In the genomic region with DNA sequence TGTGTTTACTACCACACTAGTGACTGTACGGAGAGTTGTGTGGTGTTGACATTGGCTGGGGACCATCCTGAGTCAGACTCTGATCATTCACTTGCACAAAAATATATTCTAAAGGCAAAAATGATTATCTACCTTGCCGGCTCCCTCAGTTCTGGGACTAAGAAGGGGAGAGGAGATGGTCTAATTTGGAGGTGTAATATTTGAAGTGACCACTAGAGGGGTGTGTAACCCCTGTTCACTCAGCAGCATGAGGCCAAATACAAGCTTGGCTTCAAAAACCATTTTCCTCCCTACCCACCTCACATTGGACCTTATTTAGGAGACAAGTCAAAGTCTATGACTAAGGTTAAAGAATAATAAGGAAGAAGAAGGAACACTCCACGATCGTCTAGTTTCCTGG, we compare ENCODE assay signal across 10 mouse cellular contexts. TPM values are rescaled to one million over a fixed set of nuclear protein-coding genes. Genes with fewer than 3 reads are reported as not detected.
DNase-seq lines count a peak whose midpoint lies in the region; ATAC-seq lines count a peak whose summit lies in the region.
"Had no signal": no experiment of that assay in that cellular context is flagged by ENCODE, and none has a peak within 500 bp of the region (broad histone marks: within the 10 kb centered on the region; RNA-seq: fewer than 3 reads in every experiment).

No protein-coding gene starts in this region.

- H3K36me3 ChIP-seq in hindbrain, embryonic 13.5 days: no peaks in the 10 kb centered on the region
- H3K36me3 ChIP-seq in midbrain, embryonic 14.5 days (ENCODE audit: control insufficient read depth, insufficient read depth, low read length): no peaks in the 10 kb centered on the region
- H3K36me3 ChIP-seq: embryonic facial prominence, embryonic 13.5 days; liver, embryonic 15.5 days had no signal

- H3K4me1 ChIP-seq in hindbrain, embryonic 13.5 days (replicated peaks): no peaks in the 10 kb centered on the region
- no peaks in the 10 kb centered on the region for H3K4me1 ChIP-seq in midbrain, embryonic 14.5 days (ENCODE audit: control insufficient read depth, insufficient read depth, low read length)
- H3K4me1 ChIP-seq: embryonic facial prominence, embryonic 13.5 days; liver, embryonic 15.5 days had no signal

- H3K4me3 ChIP-seq in hindbrain, embryonic 13.5 days: no peak overlapping the region
- H3K4me3 ChIP-seq in midbrain, embryonic 14.5 days (replicated peaks; ENCODE audit: low read depth, low read length): no peak overlapping the region
- H3K4me3 ChIP-seq: embryonic facial prominence, embryonic 13.5 days; liver, embryonic 15.5 days had no signal

- peaks cover 3% of the 10 kb centered on the region; the same call in 1 of the 2 replicates for H3K27me3 ChIP-seq in hindbrain, embryonic 13.5 days
- H3K27me3 ChIP-seq in midbrain, embryonic 14.5 days (ENCODE audit: control insufficient read depth, insufficient read depth, low read length): no peaks in the 10 kb centered on the region

- H3K9me3 ChIP-seq in hindbrain, embryonic 13.5 days: no peaks in the 10 kb centered on the region
- H3K9me3 ChIP-seq in midbrain, embryonic 14.5 days (ENCODE audit: control insufficient read depth, low read length): no peaks in the 10 kb centered on the region
- H3K9me3 ChIP-seq: embryonic facial prominence, embryonic 13.5 days; liver, embryonic 15.5 days had no signal

- peak; percentile 9 to 35 for DNase-seq in kidney, adult 8-10 months
- DNase-seq in kidney, adult 11 months: no peak
- peak; percentile 43 for DNase-seq in CD4-positive helper T cell, adult 2 months (ENCODE audit: low read depth, low spot score)
- DNase-seq in ZHBTc4 (ENCODE audit: low read depth, low spot score): peak; percentile 66
- peak; percentile 83 for DNase-seq in midbrain, embryonic 14.5 days
- DNase-seq in adrenal gland, postnatal 10 days: no peak
- no peak for DNase-seq in thymus, postnatal 36 days

- H3K9ac ChIP-seq in hindbrain, embryonic 13.5 days: no peak overlapping the region
- H3K9ac ChIP-seq in midbrain, embryonic 14.5 days (replicated peaks; ENCODE audit: low read length): no peak overlapping the region
- H3K9ac ChIP-seq: embryonic facial prominence, embryonic 13.5 days; liver, embryonic 15.5 days had no signal

- 0 out of 2 replicates have a peak, but pooled peaks have one; percentile 46 for ATAC-seq in hindbrain, embryonic 13.5 days (ENCODE audit: low FRiP score)
- no peak for ATAC-seq in midbrain, embryonic 14.5 days (ENCODE audit: low FRiP score, low TSS enrichment)

- H3K27ac ChIP-seq in hindbrain, embryonic 13.5 days: no peak overlapping the region
- H3K27ac ChIP-seq in midbrain, embryonic 14.5 days (replicated peaks; ENCODE audit: low read depth, low read length): no peak overlapping the region
- H3K27ac ChIP-seq: embryonic facial prominence, embryonic 13.5 days; liver, embryonic 15.5 days had no signal

- H3K4me2 ChIP-seq in hindbrain, embryonic 13.5 days: no peak overlapping the region
- H3K4me2 ChIP-seq in midbrain, embryonic 14.5 days (ENCODE audit: low read length): no peak overlapping the region
- H3K4me2 ChIP-seq: embryonic facial prominence, embryonic 13.5 days; liver, embryonic 15.5 days had no signal

- WGBS in hindbrain, embryonic 13.5 days: 59% methylated on average over 4 of the region's 4 CpGs
- WGBS in midbrain, embryonic 14.5 days: 57% methylated on average over 4 of the region's 4 CpGs

RNA-seq across cellular contexts. Expression of a gene that starts 39.5 kb away (rescaled TPM):
- not detected in 2 replicates for polyA plus RNA-seq in hindbrain, embryonic 13.5 days (2015; fragmentation: Nextera tagmentation; extraction: Ambion mirVana)
- polyA plus RNA-seq in midbrain, embryonic 14.5 days (2014; fragmentation: Nextera tagmentation; extraction: Ambion mirVana): 0.04 TPM in 1 of 2 replicates, not detected in the other
- not detected for total RNA-seq in adrenal gland, postnatal 10 days (2021)
- polyA plus RNA-seq: liver, embryonic 15.5 days had no signal

RNA-seq across cellular contexts. Expression of a gene that starts 47.7 kb away (rescaled TPM):
- not detected in 2 replicates for polyA plus RNA-seq in hindbrain, embryonic 13.5 days (2015; fragmentation: Nextera tagmentation; extraction: Ambion mirVana)
- polyA plus RNA-seq in midbrain, embryonic 14.5 days (2014; fragmentation: Nextera tagmentation; extraction: Ambion mirVana): not detected in 2 replicates
- 1 to 10 TPM in 1 of 2 experiments, under 1 TPM in 1; 0.82 to 3.3 TPM for total RNA-seq in adrenal gland, postnatal 10 days (2021)
- polyA plus RNA-seq: liver, embryonic 15.5 days had no signal

RNA-seq across cellular contexts. Expression of a gene that starts 49.5 kb away (rescaled TPM):
- 149 and 153 TPM in 2 replicates for polyA plus RNA-seq in hindbrain, embryonic 13.5 days (2015; fragmentation: Nextera tagmentation; extraction: Ambion mirVana)
- polyA plus RNA-seq in midbrain, embryonic 14.5 days (2014; fragmentation: Nextera tagmentation; extraction: Ambion mirVana): 90.4 and 140 TPM in 2 replicates
- 10 to 100 TPM; 38.2 to 40.0 TPM for total RNA-seq in adrenal gland, postnatal 10 days (2021)

Comparison
In these comparisons a context has a peak if more than half of its experiments do, and no peak if none do; other contexts are left out.
1. DNase-seq: peak in kidney, adult 8-10 months (2 of 2), CD4-positive helper T cell, adult 2 months (single experiment), ZHBTc4 (single experiment) and midbrain, embryonic 14.5 days (single experiment); none in kidney, adult 11 months (single experiment), adrenal gland, postnatal 10 days (single experiment) and thymus, postnatal 36 days (0 of 2).